Mouse (Mus musculus) kidney, adult 8-10 months (tissue): ENCODE results near the gene Gm21900.
"Not testable (repeated sequence)": the region's sequence is repeated elsewhere in the genome, so short reads cannot be mapped to it uniquely, and the experiment has no call there.

Experiments used
- DNase-seq, 2 experiments: peaks; one replicate each; pipeline ENCODE4 v3.0.0; 2022

Gene Gm21900

DNA sequence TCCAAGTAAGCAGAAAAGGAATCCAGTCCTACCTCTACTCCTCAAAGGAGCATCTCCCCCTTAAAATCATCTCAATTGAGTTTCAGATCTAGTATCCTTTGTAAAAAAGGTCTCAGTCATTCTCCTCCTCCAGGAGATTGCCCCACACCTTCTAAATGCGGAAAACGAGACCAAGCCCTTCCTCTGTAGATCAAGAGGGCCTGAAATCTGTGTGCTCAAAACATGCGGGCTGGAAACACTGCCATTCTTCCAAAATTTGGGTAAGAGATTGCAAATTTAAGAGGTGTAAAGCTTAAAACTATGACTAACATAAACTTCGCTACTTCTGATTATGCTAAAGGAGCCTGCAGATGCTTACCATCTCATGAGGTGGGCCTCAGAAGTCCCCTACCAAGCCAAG is at the start of gene Gm21900:
Gene Gm21900 (plus strand): TSS at position 301 of the 400 bp plus-strand sequence.
- DNase-seq, result not testable (repeated sequence)

DNA sequence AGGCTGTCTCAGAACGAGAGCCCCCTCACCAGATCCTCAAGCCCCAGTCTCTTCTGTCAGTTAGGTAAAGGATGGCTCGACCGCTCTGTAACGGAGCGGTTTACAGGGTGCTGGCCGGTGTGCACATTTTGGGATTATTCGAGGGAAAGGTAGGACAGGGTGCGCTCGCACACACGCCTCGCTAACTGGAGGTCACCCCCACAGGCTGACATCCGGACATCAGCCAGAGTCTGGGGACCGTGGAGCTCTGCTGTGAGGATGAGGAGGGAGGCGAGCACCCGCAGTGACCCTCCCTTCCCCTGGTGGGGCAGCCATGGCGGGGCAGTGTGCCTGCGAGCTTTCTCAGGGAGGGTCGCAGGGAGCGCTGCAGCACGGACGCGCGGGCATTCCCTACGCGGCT is 27.4 kb downstream of the Gm21900 start:
- peak; percentile 1 to 6 for DNase-seq
